Mouse (Mus musculus) natural killer cell, adult 2 months (primary cell): ENCODE results near the gene Pmp22.

Experiments
- DNase-seq, 2 experiments: peaks; one replicate each; pipeline ENCODE4 v3.0.0; 2022; ENCODE audit warnings: low spot score in 2 of 2

Pmp22 gene

DNA sequence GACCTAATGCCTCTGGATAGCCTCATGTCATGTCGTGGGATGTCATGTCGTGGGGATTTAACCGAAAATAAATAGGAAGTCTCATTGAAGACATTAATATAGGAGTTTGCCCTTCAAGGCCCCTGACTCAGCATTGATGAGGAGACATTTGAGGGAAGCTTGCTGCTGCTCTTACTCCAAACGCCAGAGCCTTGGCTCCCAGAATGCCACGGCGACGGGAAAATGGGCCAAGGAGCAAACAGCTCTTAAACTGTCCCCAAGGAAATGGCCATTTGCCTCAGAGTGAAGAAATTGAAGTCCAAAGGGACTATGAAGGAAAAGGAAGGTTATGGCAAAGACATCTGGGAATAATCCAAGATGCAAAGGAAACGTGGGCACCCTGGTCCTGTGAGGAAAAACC is 34.8 kb downstream of the Pmp22 start:
- no peak for DNase-seq

DNA sequence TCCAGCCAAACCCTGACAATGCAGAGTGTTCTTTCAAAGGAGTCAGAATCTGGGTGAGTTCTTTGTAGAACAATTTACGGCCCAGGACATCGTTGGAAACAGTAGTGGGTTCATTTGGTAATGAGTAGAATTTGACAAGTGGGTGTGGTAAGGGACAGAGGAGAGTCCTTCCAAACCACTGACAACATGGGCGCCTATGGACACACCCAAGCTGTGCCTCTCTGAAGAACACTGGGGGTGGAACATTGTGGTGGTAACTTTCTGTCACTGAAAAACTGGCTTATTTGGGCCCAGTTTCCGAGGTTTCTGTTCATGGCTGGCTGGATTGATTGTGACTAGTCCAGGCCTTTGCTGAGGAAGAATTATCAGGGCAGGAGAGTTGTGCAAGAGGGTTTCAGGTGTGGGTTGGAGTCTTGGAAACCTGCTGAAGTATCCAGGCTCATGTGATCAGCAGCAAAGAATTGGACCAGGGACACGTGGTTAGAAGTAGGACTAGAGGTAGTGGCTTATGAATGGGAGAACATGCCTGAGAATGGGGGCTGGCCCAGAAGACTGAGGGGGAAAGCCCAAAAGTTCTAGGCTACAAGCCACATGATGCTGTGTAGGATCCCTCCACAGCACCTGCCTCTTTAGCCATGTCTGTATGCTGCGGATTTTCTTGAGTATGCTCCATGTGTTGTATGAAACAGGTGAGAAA is 35.4 kb downstream of the Pmp22 start:
- no peak for DNase-seq

GRCm38 (mm10) chr11:63164756-63165484 is 36.1 kb downstream of the Pmp22 start:
- DNase-seq = no peak

DNA sequence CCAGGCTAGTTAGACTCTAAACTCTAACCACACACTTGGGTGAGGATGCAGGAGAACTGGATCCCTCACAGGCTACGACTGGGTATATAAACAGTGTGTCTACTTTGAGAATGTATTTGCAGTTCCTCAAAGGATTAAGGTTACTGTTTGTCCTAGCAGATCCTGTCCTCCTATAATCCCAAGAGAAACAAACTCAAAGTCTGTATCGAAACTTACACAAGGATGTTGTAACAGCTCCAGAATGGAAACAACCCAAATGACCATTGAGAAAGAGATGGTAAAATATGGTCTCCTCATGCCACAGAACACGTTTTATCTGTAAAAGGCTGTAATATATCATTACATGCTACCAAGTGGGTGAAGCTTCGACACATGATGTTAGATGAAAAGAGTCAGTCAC is 39.0 kb downstream of the Pmp22 start:
- no peak for DNase-seq

GRCm38 (mm10) chr11:63168551-63169258 is 39.9 kb downstream of the Pmp22 start:
- DNase-seq = no peak

DNA sequence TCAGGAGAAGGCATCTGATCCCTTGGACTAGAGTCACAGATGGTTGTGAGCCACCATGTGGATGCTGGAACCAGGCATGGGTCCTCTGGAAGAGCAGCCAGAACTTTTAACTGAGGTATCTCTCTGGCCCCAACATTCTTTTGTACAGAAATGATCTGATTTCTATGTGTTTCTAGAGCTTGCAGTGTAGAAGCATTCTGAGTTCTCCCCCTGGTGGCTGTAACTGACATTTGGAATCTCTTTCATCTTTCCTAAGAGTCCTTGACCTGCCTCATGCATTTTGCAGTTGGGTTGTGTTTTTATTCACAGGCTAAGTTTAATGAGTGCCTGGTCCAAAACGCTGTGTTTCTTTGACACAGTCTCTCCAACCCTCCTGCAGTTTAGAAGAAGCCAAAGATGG is 43.2 kb downstream of the Pmp22 start:
- DNase-seq = no peak

- DNase-seq = no peak
Observed at GRCm38 (mm10) chr11:63173604-63174003, 44.8 kb downstream of the Pmp22 start.

DNA sequence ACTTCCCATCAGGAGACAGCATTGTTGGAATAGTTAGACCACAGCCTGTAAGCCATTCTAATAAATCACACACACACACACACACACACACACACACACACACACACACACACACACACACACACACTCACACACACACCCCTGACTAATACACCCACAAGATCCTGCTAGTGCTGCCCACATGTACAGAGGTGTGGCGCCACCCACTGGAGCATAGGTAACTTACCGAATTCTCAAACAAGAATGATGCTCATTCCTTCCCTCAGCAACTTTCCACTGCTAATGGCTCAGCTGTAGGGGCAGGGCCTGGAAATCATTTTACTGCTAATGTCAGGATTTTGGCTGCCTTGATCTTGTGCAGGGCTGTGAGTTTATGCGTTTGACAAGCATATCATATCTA is 46.5 kb downstream of the Pmp22 start:
- no peak for DNase-seq

DNA sequence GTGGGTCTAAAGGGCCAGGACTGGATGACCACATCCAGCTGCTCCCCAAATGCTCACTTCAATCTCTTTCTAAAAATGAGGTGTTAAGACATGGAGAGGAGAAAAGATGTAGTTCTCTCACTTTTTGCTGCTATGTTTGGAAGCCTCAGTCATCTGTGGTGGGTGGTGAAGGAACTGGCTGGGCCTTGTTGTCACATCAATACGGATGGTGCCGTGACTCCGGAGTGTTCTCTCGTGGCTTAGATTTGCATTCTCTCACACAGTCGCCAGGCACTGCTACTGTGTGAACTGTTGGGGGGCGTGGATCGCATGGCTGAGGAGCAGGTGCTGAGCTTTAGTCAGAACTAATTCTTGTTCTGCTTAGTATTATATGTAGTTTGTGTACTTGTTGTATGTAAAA is 47.6 kb downstream of the Pmp22 start:
- DNase-seq = no peak

- no peak for DNase-seq
Observed at GRCm38 (mm10) chr11:63180262-63181101, 51.7 kb downstream of the Pmp22 start.

DNA sequence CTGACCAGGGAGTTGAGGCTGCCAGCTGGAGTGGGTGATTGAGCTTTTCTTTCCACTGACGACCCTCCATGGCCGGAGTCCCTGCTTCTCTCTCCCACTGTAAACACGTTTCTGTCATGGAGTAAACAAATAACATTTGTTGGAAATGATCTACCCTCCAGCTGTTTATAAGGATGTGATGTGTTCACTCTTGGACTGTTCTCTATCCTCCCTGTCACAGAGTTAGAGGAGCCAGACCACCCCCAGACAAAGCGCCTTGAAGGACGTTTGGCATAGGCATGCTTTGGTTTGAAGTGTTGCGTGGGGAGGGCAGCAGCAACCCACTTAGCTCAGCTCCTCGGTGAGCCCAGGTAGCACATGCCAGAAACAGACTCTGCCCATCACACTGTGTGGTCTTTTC is 60.0 kb downstream of the Pmp22 start:
- DNase-seq = no peak

GRCm38 (mm10) chr11:63198070-63198469 is 69.3 kb downstream of the Pmp22 start:
- DNase-seq = no peak

DNA sequence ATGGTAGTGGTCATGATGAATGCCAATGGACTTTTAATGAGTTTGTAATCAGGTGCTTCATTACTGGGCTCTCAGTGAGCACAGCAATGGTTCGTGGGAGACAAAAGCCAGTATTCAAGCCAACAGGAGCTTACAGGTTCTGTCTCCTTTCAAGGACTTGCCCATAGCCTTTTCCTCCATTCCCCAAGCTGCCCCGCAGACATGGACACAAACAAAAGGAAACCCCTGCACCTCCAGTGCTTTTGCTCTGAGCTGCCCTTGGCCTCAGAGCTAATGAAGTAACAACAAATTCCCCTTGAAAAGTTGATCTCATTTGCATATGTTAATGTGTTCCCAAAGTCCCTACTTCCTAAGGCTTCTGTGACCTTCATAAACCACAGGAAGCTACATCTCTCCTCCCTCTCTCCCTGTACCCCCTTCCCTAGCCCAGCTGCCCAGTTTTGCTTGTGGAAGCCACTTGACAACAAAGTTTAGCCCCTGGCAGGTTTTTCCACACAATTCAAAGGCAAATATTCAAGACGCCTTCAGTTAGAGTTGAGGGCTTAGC is 73.3 kb downstream of the Pmp22 start:
- no peak for DNase-seq
